Mouse (Mus musculus) CD8-positive naive resting alpha-beta T cell, adult 57 days (primary cell): ENCODE data around the gene Edn2. TPM values are rescaled to one million over a fixed set of nuclear protein-coding genes. Genes with fewer than 3 reads are reported as not detected.

Experiments used
- total RNA-seq: library from RNA; stranded (reverse); gene quantifications from one replicate; pipeline ENCODE4 v1.2.4, GENCODE M21; 2023

Edn2 gene
- total RNA-seq = not detected

GRCm38 (mm10) chr4:120161166-120161949, at the start of gene Edn2:
Gene Edn2 (plus strand): TSS chr4:120161206.

Other genes starting within 250 kb of the Edn2 start
- not detected for gene AL607142.1, start 96.2 kb upstream of the Edn2 start, total RNA-seq
- gene Foxo6, start 126.1 kb downstream of the Edn2 start, total RNA-seq = 0.46 TPM
- 35.0 TPM for gene Scmh1, start 244.1 kb downstream of the Edn2 start, total RNA-seq